Mouse (Mus musculus): Measurements from ENCODE around the gene Pak7. TPM values are rescaled to one million over a fixed set of nuclear protein-coding genes. Genes with fewer than 3 reads are reported as not detected.
A peak's percentile ranks its signal among the peaks of the same experiment; 100 is the strongest.

The Pak7 gene
- polyA plus RNA-seq, 1 experiment from 2014 or later, result not detected

DNA sequence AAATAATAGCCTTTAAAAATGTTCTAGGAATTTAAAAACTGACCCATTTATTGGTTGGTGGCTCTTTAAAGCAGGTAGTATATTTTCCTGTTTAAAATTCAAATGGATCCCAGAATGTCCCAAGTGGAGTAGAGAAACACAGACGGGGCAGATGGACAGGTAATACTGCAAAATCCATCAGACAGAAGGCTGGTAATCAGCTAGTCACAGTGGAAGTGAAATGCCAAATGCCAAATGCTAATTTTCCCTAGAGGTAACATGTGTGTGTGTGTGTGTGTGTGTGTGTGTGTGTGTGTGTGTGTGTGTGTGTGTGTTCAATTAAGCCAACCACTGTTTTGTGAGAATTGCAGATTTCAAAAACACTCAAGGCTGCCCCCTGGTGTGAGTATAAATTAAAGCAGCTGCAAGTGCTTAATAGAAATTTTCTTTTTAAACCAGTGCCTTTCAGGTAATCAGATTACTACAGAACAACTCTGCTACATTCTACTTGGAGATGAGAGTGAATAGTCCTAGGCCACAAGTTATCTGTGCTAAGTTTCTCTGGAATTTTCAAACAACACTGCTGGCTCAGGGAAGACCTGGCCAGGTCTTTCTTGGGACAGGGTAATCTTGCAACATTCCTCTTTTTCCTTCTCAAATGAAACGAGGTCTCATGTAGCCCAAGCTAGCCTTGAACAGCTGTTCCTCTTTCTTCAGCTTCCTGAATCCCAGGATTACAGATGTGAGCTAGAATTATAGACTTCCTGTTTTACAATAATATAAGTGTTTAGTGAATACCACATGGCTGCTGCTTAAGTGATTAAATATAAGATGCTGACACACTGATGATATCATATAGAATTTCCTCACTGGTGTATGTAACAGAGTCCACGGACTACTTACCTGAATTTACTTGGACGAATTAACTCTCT lies 248.4 kb downstream of the Pak7 start:
- Histone ChIP-seq H3K27ac (ENCODE audit: low read depth) (no peak overlapping the region), H3K27me3 (ENCODE audit: insufficient read depth, low read length) (no peaks in the 10 kb centered on the region), H3K4me2 (ENCODE audit: low read depth, low read length) (no peak overlapping the region), H3K4me3 (ENCODE audit: low read depth, low read length) (no peak overlapping the region), H3K9ac (replicated peaks) (no peak overlapping the region), H3K9me3 (ENCODE audit: low read length) (no peaks in the 10 kb centered on the region), H3K36me3 (replicated peaks; ENCODE audit: insufficient read depth, low read length) (no peaks in the 10 kb centered on the region), H3K4me1 (ENCODE audit: insufficient read depth) (no peaks in the 10 kb centered on the region)
- TF ChIP-seq EP300 (IDR thresholded peaks at IDR 0.05; ENCODE audit: low read depth), result no peak
- TF ChIP-seq CTCF (IDR thresholded peaks at IDR 0.05; ENCODE audit: low read depth), result peak; percentile 43
- WGBS (ENCODE audit: insufficient replicate concordance), result 47% methylated on average over 4 of the region's 4 CpGs
- ATAC-seq (no peak), DNase-seq (peak; percentile 24)

DNA sequence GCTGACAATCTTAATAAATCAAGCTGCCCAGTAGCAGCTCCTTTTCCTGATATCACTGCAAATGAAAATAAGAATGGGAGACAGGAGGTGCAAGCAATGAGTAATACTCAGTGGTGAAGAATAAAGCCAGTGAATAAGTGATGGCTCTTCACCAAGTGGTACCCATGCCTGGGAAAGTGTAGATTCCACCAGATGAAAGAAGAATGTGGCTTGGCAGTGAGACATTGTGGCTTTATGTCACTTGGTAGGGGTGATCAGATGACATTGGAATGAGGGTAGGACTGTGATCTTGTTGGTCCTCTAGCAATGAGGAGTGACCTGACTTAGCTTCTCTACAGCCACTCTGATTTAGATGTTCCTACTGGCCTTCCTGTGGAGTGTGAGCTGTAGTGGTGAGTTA lies 249.3 kb downstream of the Pak7 start:
- H3K4me2 ChIP-seq (ENCODE audit: low read depth, low read length), result no peak overlapping the region
- no peak overlapping the region for H3K9ac ChIP-seq (replicated peaks)
- no peak overlapping the region for H3K27ac ChIP-seq (ENCODE audit: low read depth)
- no peaks in the 10 kb centered on the region for H3K27me3 ChIP-seq (ENCODE audit: insufficient read depth, low read length)
- TF ChIP-seq EP300 (IDR thresholded peaks at IDR 0.05; ENCODE audit: low read depth) (no peak), CTCF (IDR thresholded peaks at IDR 0.05; ENCODE audit: low read depth) (no peak)
- no peaks in the 10 kb centered on the region for H3K36me3 ChIP-seq (replicated peaks; ENCODE audit: insufficient read depth, low read length)
- DNase-seq (no peak), ATAC-seq (no peak)
- H3K4me1 ChIP-seq (ENCODE audit: insufficient read depth), result no peaks in the 10 kb centered on the region
- no peak overlapping the region for H3K4me3 ChIP-seq (ENCODE audit: low read depth, low read length)
- no peaks in the 10 kb centered on the region for H3K9me3 ChIP-seq (ENCODE audit: low read length)

DNA sequence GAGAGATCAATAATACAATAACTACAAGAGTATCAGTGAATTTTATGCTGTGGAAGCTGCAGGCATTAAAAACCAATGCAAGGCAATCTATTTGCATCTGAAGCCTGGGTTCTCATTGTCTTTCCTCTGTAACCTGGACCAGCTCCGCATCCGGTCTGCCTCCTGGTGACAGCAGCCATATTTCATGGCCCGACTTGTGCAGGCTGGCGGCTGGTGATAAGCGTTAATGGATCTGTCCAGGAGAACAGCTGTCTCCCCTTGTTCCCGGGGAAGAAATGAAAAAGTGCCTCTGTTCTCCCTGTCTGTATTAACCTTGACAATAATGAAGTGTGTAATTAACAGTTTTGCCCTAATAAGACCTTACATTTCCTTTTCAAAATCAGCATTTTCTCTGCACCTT lies 265.9 kb downstream of the Pak7 start:
- H3K27ac ChIP-seq (ENCODE audit: low read depth), result no peak overlapping the region
- no peak overlapping the region for H3K4me2 ChIP-seq (ENCODE audit: low read depth, low read length)
- ATAC-seq, result no peak
- no peaks in the 10 kb centered on the region for H3K4me1 ChIP-seq (ENCODE audit: insufficient read depth)
- H3K9ac ChIP-seq (replicated peaks), result no peak overlapping the region
- 23% methylated on average over 6 of the region's 6 CpGs for WGBS (ENCODE audit: insufficient replicate concordance)
- no peaks in the 10 kb centered on the region for H3K27me3 ChIP-seq (ENCODE audit: insufficient read depth, low read length)
- TF ChIP-seq EP300 (IDR thresholded peaks at IDR 0.05; ENCODE audit: low read depth) (no peak), CTCF (IDR thresholded peaks at IDR 0.05; ENCODE audit: low read depth) (no peak)
- H3K36me3 ChIP-seq (replicated peaks; ENCODE audit: insufficient read depth, low read length), result no peaks in the 10 kb centered on the region
- H3K4me3 ChIP-seq (ENCODE audit: low read depth, low read length), result no peak overlapping the region
- no peak for DNase-seq
- no peaks in the 10 kb centered on the region for H3K9me3 ChIP-seq (ENCODE audit: low read length)

DNA sequence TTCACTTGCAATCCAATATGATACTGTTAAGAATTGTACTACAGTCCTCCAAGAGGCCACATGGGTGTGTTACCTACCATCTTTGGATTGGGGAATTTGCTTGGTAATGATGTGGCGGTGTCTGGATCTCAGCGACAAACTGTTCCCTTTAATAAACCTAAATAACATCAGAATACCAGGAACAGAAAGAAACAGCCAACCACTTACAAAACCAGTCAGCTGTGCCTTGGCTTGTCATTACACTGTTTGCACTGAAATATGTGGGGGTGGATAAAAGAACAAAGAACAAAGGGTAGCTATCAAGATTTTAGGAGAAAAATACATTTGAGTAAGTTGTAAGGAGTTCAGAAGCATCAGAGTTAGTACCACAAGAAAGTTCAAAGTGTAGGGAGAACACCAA lies 269.8 kb downstream of the Pak7 start:
- DNase-seq (no peak), ATAC-seq (no peak)
- WGBS (ENCODE audit: insufficient replicate concordance), result 92% methylated on average over 2 of the region's 2 CpGs
- no peaks in the 10 kb centered on the region for H3K27me3 ChIP-seq (ENCODE audit: insufficient read depth, low read length)
- H3K9ac ChIP-seq (replicated peaks), result no peak overlapping the region
- H3K4me1 ChIP-seq (ENCODE audit: insufficient read depth), result no peaks in the 10 kb centered on the region
- TF ChIP-seq CTCF (IDR thresholded peaks at IDR 0.05; ENCODE audit: low read depth) (no peak), EP300 (IDR thresholded peaks at IDR 0.05; ENCODE audit: low read depth) (no peak)
- H3K9me3 ChIP-seq (ENCODE audit: low read length), result no peaks in the 10 kb centered on the region
- H3K4me2 ChIP-seq (ENCODE audit: low read depth, low read length), result no peak overlapping the region
- no peak overlapping the region for H3K4me3 ChIP-seq (ENCODE audit: low read depth, low read length)
- no peaks in the 10 kb centered on the region for H3K36me3 ChIP-seq (replicated peaks; ENCODE audit: insufficient read depth, low read length)
- no peak overlapping the region for H3K27ac ChIP-seq (ENCODE audit: low read depth)

DNA sequence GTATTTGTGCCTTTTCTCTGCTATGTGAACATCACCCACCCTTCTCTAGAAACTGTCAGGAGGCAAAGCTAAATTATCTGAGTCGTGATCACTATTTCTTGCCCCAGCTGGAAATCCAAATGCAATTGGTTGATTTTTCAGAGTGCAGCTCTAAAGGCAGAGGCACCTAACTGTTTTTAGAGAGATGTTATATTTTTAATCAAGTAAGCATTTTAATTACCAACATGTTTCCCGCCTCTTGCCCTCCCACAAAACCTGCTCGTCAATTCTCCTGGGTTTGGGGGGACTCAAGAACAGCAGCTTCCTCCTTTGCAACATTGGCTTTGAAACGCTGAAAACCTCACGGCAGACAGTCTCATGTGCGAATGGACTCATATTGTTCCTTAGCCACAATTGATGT lies 274.4 kb downstream of the Pak7 start:
- no peaks in the 10 kb centered on the region for H3K4me1 ChIP-seq (ENCODE audit: insufficient read depth)

DNA sequence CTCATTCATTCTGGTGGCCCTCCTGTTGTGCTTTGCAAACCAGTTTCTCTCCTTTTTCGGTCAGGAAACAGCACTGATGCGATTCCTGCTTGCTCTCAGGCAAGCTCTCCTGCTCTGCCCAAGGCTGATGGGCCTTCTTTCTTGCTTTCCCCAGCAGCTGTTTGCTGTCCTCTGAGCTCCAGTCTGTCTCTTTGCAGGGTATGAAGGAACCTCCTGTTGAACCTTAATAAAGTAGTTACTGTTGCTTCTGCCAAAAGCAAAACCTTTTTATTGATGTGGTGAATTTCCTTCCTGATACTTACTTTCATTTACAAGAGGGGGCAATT lies 278.8 kb downstream of the Pak7 start:
- Histone ChIP-seq H3K4me3 (ENCODE audit: low read depth, low read length) (no peak overlapping the region), H3K36me3 (replicated peaks; ENCODE audit: insufficient read depth, low read length) (no peaks in the 10 kb centered on the region), H3K9ac (replicated peaks) (no peak overlapping the region), H3K27ac (ENCODE audit: low read depth) (no peak overlapping the region), H3K27me3 (ENCODE audit: insufficient read depth, low read length) (no peaks in the 10 kb centered on the region), H3K9me3 (ENCODE audit: low read length) (no peaks in the 10 kb centered on the region), H3K4me1 (ENCODE audit: insufficient read depth) (no peaks in the 10 kb centered on the region), H3K4me2 (ENCODE audit: low read depth, low read length) (no peak overlapping the region)
- DNase-seq, result no peak
- 24% methylated on average over 2 of the region's 2 CpGs for WGBS (ENCODE audit: insufficient replicate concordance)
- no peak for TF ChIP-seq CTCF (IDR thresholded peaks at IDR 0.05; ENCODE audit: low read depth)
- no peak for TF ChIP-seq EP300 (IDR thresholded peaks at IDR 0.05; ENCODE audit: low read depth)
- no peak for ATAC-seq

More for the DNA sequence above, 274.4 kb downstream of the Pak7 start:
- no peak overlapping the region for H3K9ac ChIP-seq (replicated peaks)
- TF ChIP-seq EP300 (IDR thresholded peaks at IDR 0.05; ENCODE audit: low read depth) (no peak), CTCF (IDR thresholded peaks at IDR 0.05; ENCODE audit: low read depth) (no peak)
- no peak overlapping the region for H3K4me3 ChIP-seq (ENCODE audit: low read depth, low read length)
- H3K4me2 ChIP-seq (ENCODE audit: low read depth, low read length), result no peak overlapping the region
- H3K27ac ChIP-seq (ENCODE audit: low read depth), result no peak overlapping the region
- no peaks in the 10 kb centered on the region for H3K9me3 ChIP-seq (ENCODE audit: low read length)
- no peak for ATAC-seq
- 60% methylated on average over 6 of the region's 6 CpGs for WGBS (ENCODE audit: insufficient replicate concordance)
- H3K36me3 ChIP-seq (replicated peaks; ENCODE audit: insufficient read depth, low read length), result no peaks in the 10 kb centered on the region
- DNase-seq, result no peak
- no peaks in the 10 kb centered on the region for H3K27me3 ChIP-seq (ENCODE audit: insufficient read depth, low read length)
